Mouse (Mus musculus): ENCODE results near the gene H60b. TPM values are rescaled to one million over a fixed set of nuclear protein-coding genes. Genes with fewer than 3 reads are reported as not detected.

Gene H60b
- total RNA-seq, 1 experiment, result 1.3 TPM

- peak; percentile 24 for DNase-seq (ENCODE audit: low read depth, low spot score)
- in situ Hi-C loops (cut with MboI; ENCODE audit: low sequenced_read_pairs in 2 of 2, unreplicated experiment in 2 of 2), result no loop called here
- no peak overlapping the region for H3K9ac ChIP-seq (ENCODE audit: insufficient read depth, low read depth, low read length, poor library complexity, severe bottlenecking)
- H3K27ac ChIP-seq (ENCODE audit: insufficient read depth, low read depth, low read length, poor library complexity, severe bottlenecking), result no peak overlapping the region
- 0 out of 2 replicates have a peak, but pooled peaks cover 4% of the 10 kb centered on the region for H3K9me3 ChIP-seq (ENCODE audit: control insufficient read depth, insufficient read depth, low read depth, low read length)
- H3K4me3 ChIP-seq (ENCODE audit: insufficient read depth in 1 of 2, low read depth in 1 of 2, low read length in 2 of 2, poor library complexity in 1 of 2, severe bottlenecking in 1 of 2), result no peak overlapping the region
- TF ChIP-seq MAFK (IDR thresholded peaks at IDR 0.05; ENCODE audit: insufficient read depth, low read depth, low read length) (no peak), ZNF384 (IDR thresholded peaks at IDR 0.05; ENCODE audit: low read depth, low read length) (no peak), CHD2 (IDR thresholded peaks at IDR 0.05; ENCODE audit: low read depth, low read length) (no peak), ZC3H11A (IDR thresholded peaks at IDR 0.05; ENCODE audit: borderline replicate concordance, low read depth, low read length) (no peak), HCFC1 (IDR thresholded peaks at IDR 0.05; ENCODE audit: borderline replicate concordance, insufficient read depth, low read length) (no peak)
- no peaks in the 10 kb centered on the region for H3K36me3 ChIP-seq (ENCODE audit: control insufficient read depth, insufficient read depth, low read length, poor library complexity, severe bottlenecking)
- no peaks in the 10 kb centered on the region for H3K4me1 ChIP-seq (ENCODE audit: control insufficient read depth in 2 of 2, insufficient read depth in 2 of 2, low read length in 2 of 2, poor library complexity in 1 of 2)
Observed at GRCm38 (mm10) chr10:22306452-22306851, 148.1 kb downstream of the H60b start.

GRCm38 (mm10) chr10:22308221-22308620 lies 149.8 kb downstream of the H60b start:
- DNase-seq (ENCODE audit: low read depth, low spot score), result no peak
- TF ChIP-seq ZNF384 (IDR thresholded peaks at IDR 0.05; ENCODE audit: low read depth, low read length) (no peak), MAFK (IDR thresholded peaks at IDR 0.05; ENCODE audit: insufficient read depth, low read depth, low read length) (no peak), CHD2 (IDR thresholded peaks at IDR 0.05; ENCODE audit: low read depth, low read length) (no peak), ZC3H11A (IDR thresholded peaks at IDR 0.05; ENCODE audit: borderline replicate concordance, low read depth, low read length) (no peak), HCFC1 (IDR thresholded peaks at IDR 0.05; ENCODE audit: borderline replicate concordance, insufficient read depth, low read length) (no peak)
- no peaks in the 10 kb centered on the region for H3K4me1 ChIP-seq (ENCODE audit: control insufficient read depth in 2 of 2, insufficient read depth in 2 of 2, low read length in 2 of 2, poor library complexity in 1 of 2)

GRCm38 (mm10) chr10:22322858-22323257 lies 164.5 kb downstream of the H60b start:
- in situ Hi-C loops (cut with MboI; ENCODE audit: low sequenced_read_pairs in 2 of 2, unreplicated experiment in 2 of 2), result no loop called here
- H3K9ac ChIP-seq (ENCODE audit: insufficient read depth, low read depth, low read length, poor library complexity, severe bottlenecking), result no peak overlapping the region

More at GRCm38 (mm10) chr10:22308221-22308620, 149.8 kb downstream of the H60b start:
- Histone ChIP-seq H3K9ac (ENCODE audit: insufficient read depth, low read depth, low read length, poor library complexity, severe bottlenecking) (no peak overlapping the region), H3K4me3 (ENCODE audit: insufficient read depth in 1 of 2, low read depth in 1 of 2, low read length in 2 of 2, poor library complexity in 1 of 2, severe bottlenecking in 1 of 2) (no peak overlapping the region), H3K9me3 (ENCODE audit: control insufficient read depth, insufficient read depth, low read depth, low read length) (peaks cover 7% of the 10 kb centered on the region; the same call in 1 of the 2 replicates), H3K27ac (ENCODE audit: insufficient read depth, low read depth, low read length, poor library complexity, severe bottlenecking) (no peak overlapping the region), H3K36me3 (ENCODE audit: control insufficient read depth, insufficient read depth, low read length, poor library complexity, severe bottlenecking) (no peaks in the 10 kb centered on the region)
- in situ Hi-C loops (cut with MboI; ENCODE audit: low sequenced_read_pairs in 2 of 2, unreplicated experiment in 2 of 2), result no loop called here

More at GRCm38 (mm10) chr10:22322858-22323257, 164.5 kb downstream of the H60b start:
- 0 out of 2 replicates have a peak, but pooled peaks cover 2% of the 10 kb centered on the region for H3K9me3 ChIP-seq (ENCODE audit: control insufficient read depth, insufficient read depth, low read depth, low read length)
- H3K4me1 ChIP-seq (ENCODE audit: control insufficient read depth in 2 of 2, insufficient read depth in 2 of 2, low read length in 2 of 2, poor library complexity in 1 of 2), result no peaks in the 10 kb centered on the region
- no peak overlapping the region for H3K4me3 ChIP-seq (ENCODE audit: insufficient read depth in 1 of 2, low read depth in 1 of 2, low read length in 2 of 2, poor library complexity in 1 of 2, severe bottlenecking in 1 of 2)
- H3K36me3 ChIP-seq (ENCODE audit: control insufficient read depth, insufficient read depth, low read length, poor library complexity, severe bottlenecking), result no peaks in the 10 kb centered on the region
- DNase-seq (ENCODE audit: low read depth, low spot score), result no peak
- no peak overlapping the region for H3K27ac ChIP-seq (ENCODE audit: insufficient read depth, low read depth, low read length, poor library complexity, severe bottlenecking)
- TF ChIP-seq HCFC1 (IDR thresholded peaks at IDR 0.05; ENCODE audit: borderline replicate concordance, insufficient read depth, low read length) (no peak), CHD2 (IDR thresholded peaks at IDR 0.05; ENCODE audit: low read depth, low read length) (no peak), MAFK (IDR thresholded peaks at IDR 0.05; ENCODE audit: insufficient read depth, low read depth, low read length) (no peak), ZNF384 (IDR thresholded peaks at IDR 0.05; ENCODE audit: low read depth, low read length) (no peak), ZC3H11A (IDR thresholded peaks at IDR 0.05; ENCODE audit: borderline replicate concordance, low read depth, low read length) (no peak)

Other genes with a start within 250 kb of the H60b start
- gene 4930444G20Rik, start 90.5 kb upstream of the H60b start, total RNA-seq (2012; rRNA removed), result 0.22 and 0.32 TPM in 2 replicates
- gene E030030I06Rik, start 9.3 kb upstream of the H60b start, total RNA-seq (2012; rRNA removed), result not detected in 2 replicates
- 13.9 and 25.2 TPM in 2 replicates for gene Raet1e, start within 50 bp of the H60b start, total RNA-seq (2012; rRNA removed)
- 16.5 and 26.5 TPM in 2 replicates for gene Raet1d, start 202.0 kb downstream of the H60b start, total RNA-seq (2012; rRNA removed)